9 mouse cellular contexts compared by ENCODE assay signal in the genomic region with DNA sequence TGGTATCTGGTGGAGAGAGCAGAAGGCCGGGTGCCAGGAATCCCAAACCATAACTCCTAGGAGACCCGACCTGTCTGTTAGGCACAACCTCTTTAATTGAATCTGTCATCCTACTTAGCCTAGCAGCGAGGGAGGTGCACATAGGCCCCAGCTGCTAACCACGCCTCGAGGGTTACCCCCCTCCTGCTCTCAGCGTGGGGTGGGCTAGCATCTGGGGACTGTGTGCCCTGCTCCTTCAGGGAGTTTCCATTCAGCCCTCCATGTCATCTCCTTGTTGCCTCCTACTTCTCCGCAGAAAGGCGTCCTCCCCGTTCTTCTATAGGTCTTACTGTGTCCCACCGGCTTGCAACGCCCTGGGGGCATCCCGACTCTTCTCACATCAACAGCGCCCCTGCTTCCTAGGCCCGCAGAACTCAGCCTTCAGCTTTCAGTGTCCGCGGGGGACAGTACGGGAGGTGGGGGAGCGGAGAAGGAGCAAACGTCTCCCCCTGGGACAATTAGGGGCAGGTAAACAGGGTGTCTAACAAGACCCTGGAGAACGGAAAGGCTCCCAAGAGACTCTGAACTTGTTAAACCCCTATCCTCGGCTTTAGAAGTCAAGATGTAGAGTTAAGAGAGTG. TPM values are rescaled to one million over a fixed set of nuclear protein-coding genes. Genes with fewer than 3 reads are reported as not detected.
DNase-seq lines count a peak whose midpoint lies in the region; ATAC-seq and TF ChIP-seq lines count a peak whose summit lies in the region.
"Had no signal": no experiment of that assay in that cellular context is flagged by ENCODE, and none has a peak within 500 bp of the region (broad histone marks: within the 10 kb centered on the region; RNA-seq: fewer than 3 reads in every experiment).

No protein-coding gene starts in this region.

- TF ChIP-seq CTCF in E14TG2a.4 (conservative IDR thresholded peaks at IDR 0.05; ENCODE audit: low read length): no peak
- TF ChIP-seq CTCF in liver, postnatal 0 days (IDR thresholded peaks at IDR 0.05; ENCODE audit: low read depth): no peak

- H3K27ac ChIP-seq in hindbrain, embryonic 10.5 days: peak overlapping the region; percentile 24
- H3K27ac ChIP-seq in liver, postnatal 0 days (ENCODE audit: low read depth): no peak overlapping the region

- H3K27me3 ChIP-seq in E14TG2a.4 (ENCODE audit: insufficient read depth, low read length): peaks cover 69% of the 10 kb centered on the region
- H3K27me3 ChIP-seq in hindbrain, embryonic 10.5 days (ENCODE audit: insufficient read depth, poor library complexity, severe bottlenecking): peaks cover 94% of the 10 kb centered on the region
- peaks cover 81% of the 10 kb centered on the region for H3K27me3 ChIP-seq in liver, postnatal 0 days (ENCODE audit: insufficient read depth, low read length)

- no peak overlapping the region for H3K9ac ChIP-seq in liver, postnatal 0 days (replicated peaks)

- TF ChIP-seq EP300 in liver, postnatal 0 days (IDR thresholded peaks at IDR 0.05; ENCODE audit: low read depth): no peak

- no peaks in the 10 kb centered on the region for H3K36me3 ChIP-seq in E14TG2a.4 (ENCODE audit: insufficient read depth, low read length)
- no peaks in the 10 kb centered on the region for H3K36me3 ChIP-seq in hindbrain, embryonic 10.5 days
- no peaks in the 10 kb centered on the region for H3K36me3 ChIP-seq in liver, postnatal 0 days (replicated peaks; ENCODE audit: insufficient read depth, low read length)

- ATAC-seq in liver, postnatal 0 days: no peak
- ATAC-seq: activated CD4-positive, CD25-positive, alpha-beta regulatory T cell, adult 4 months had no signal

- H3K4me3 ChIP-seq in E14TG2a.4 (replicated peaks; ENCODE audit: low read length): peak overlapping the region; percentile 65
- peak overlapping the region; percentile 71 for H3K4me3 ChIP-seq in hindbrain, embryonic 10.5 days
- H3K4me3 ChIP-seq in liver, postnatal 0 days (ENCODE audit: low read depth, low read length): peak overlapping the region; percentile 42

- DNase-seq in embryo, embryonic 9.5 days (ENCODE audit: extremely low spot score): peak; percentile 36
- no peak for DNase-seq in embryo, embryonic 10.5 days (ENCODE audit: low spot score)
- DNase-seq in hindbrain, embryonic 10.5 days (ENCODE audit: low spot score): peak; percentile 40
- no peak for DNase-seq in liver, postnatal 0 days
- no peak for DNase-seq in urinary bladder, postnatal 4 days (ENCODE audit: low spot score in 2 of 2)
- no peak for DNase-seq in urinary bladder, adult 2 months (ENCODE audit: low spot score)
- DNase-seq in urinary bladder, postnatal 14 days (ENCODE audit: low spot score): no peak

- peaks cover 86% of the 10 kb centered on the region for H3K4me1 ChIP-seq in E14TG2a.4 (replicated peaks; ENCODE audit: low read depth, low read length)
- H3K4me1 ChIP-seq in hindbrain, embryonic 10.5 days (replicated peaks): peaks cover 91% of the 10 kb centered on the region
- H3K4me1 ChIP-seq in liver, postnatal 0 days (ENCODE audit: insufficient read depth): peaks cover 45% of the 10 kb centered on the region

- H3K9me3 ChIP-seq in E14TG2a.4 (ENCODE audit: low read length): no peaks in the 10 kb centered on the region
- H3K9me3 ChIP-seq in hindbrain, embryonic 10.5 days: no peaks in the 10 kb centered on the region
- no peaks in the 10 kb centered on the region for H3K9me3 ChIP-seq in liver, postnatal 0 days (ENCODE audit: low read length)

- WGBS in hindbrain, embryonic 10.5 days: 5% methylated on average over 21 of the region's 21 CpGs
- WGBS in liver, postnatal 0 days (ENCODE audit: insufficient replicate concordance): 21% methylated on average over 21 of the region's 21 CpGs

- H3K4me2 ChIP-seq in liver, postnatal 0 days (ENCODE audit: low read depth, low read length): peak overlapping the region; percentile 61; the same call in 1 of the 2 replicates

RNA-seq across cellular contexts. Expression of a gene that starts 3.7 kb away (rescaled TPM):
- 5.9 and 10.7 TPM in 2 replicates for polyA plus RNA-seq in hindbrain, embryonic 10.5 days (2016; fragmentation: Nextera tagmentation; extraction: Ambion mirVana)
- polyA plus RNA-seq in liver, postnatal 0 days (2015; fragmentation: Nextera tagmentation; extraction: Ambion mirVana): not detected in 2 replicates
- polyA plus RNA-seq in urinary bladder, adult 2 months (2012; rRNA removed): 0.36 and 0.55 TPM in 2 replicates
- polyA plus RNA-seq: activated CD4-positive, CD25-positive, alpha-beta regulatory T cell, adult 4 months had no signal

RNA-seq across cellular contexts. Expression of a gene that starts 18.7 kb away (rescaled TPM):
- polyA plus RNA-seq in hindbrain, embryonic 10.5 days (2016; fragmentation: Nextera tagmentation; extraction: Ambion mirVana): 22.4 and 23.2 TPM in 2 replicates
- polyA plus RNA-seq in liver, postnatal 0 days (2015; fragmentation: Nextera tagmentation; extraction: Ambion mirVana): 0.36 and 0.56 TPM in 2 replicates
- polyA plus RNA-seq in urinary bladder, adult 2 months (2012; rRNA removed): 3.4 and 3.7 TPM in 2 replicates

RNA-seq across cellular contexts. Expression of a gene that starts 30.7 kb away (rescaled TPM):
- 36.4 and 38.1 TPM in 2 replicates for polyA plus RNA-seq in hindbrain, embryonic 10.5 days (2016; fragmentation: Nextera tagmentation; extraction: Ambion mirVana)
- 9.1 and 9.2 TPM in 2 replicates for polyA plus RNA-seq in liver, postnatal 0 days (2015; fragmentation: Nextera tagmentation; extraction: Ambion mirVana)
- polyA plus RNA-seq in urinary bladder, adult 2 months (2012; rRNA removed): 96.1 and 101 TPM in 2 replicates

RNA-seq across cellular contexts. Expression of a gene that starts 38.1 kb away (rescaled TPM):
- 16.5 and 17.7 TPM in 2 replicates for polyA plus RNA-seq in hindbrain, embryonic 10.5 days (2016; fragmentation: Nextera tagmentation; extraction: Ambion mirVana)
- polyA plus RNA-seq in liver, postnatal 0 days (2015; fragmentation: Nextera tagmentation; extraction: Ambion mirVana): 22.1 and 27.8 TPM in 2 replicates
- 41.8 and 43.5 TPM in 2 replicates for polyA plus RNA-seq in urinary bladder, adult 2 months (2012; rRNA removed)
- polyA plus RNA-seq: activated CD4-positive, CD25-positive, alpha-beta regulatory T cell, adult 4 months had no signal

RNA-seq across cellular contexts. Expression of a gene that starts 42.7 kb away (rescaled TPM):
- 0.34 TPM in 1 of 2 replicates, not detected in the other for polyA plus RNA-seq in hindbrain, embryonic 10.5 days (2016; fragmentation: Nextera tagmentation; extraction: Ambion mirVana)
- 0.05 TPM in 1 of 2 replicates, not detected in the other for polyA plus RNA-seq in liver, postnatal 0 days (2015; fragmentation: Nextera tagmentation; extraction: Ambion mirVana)
- polyA plus RNA-seq in urinary bladder, adult 2 months (2012; rRNA removed): 0.24 and 0.41 TPM in 2 replicates

Comparison
In these comparisons a context has a peak if more than half of its experiments do, and no peak if none do; other contexts are left out.
1. DNase-seq: peak in embryo, embryonic 9.5 days (single experiment) and hindbrain, embryonic 10.5 days (single experiment); none in embryo, embryonic 10.5 days (single experiment), liver, postnatal 0 days (single experiment), urinary bladder, postnatal 4 days (0 of 2), urinary bladder, adult 2 months (single experiment) and urinary bladder, postnatal 14 days (single experiment).
2. Peak in every context shown above with its lines, with median percentiles within 50 percentile points of each other: H3K4me3 ChIP-seq.